Mouse (Mus musculus): ENCODE measurements around the gene Slc39a3.

- TF ChIP-seq CTCF (IDR thresholded peaks at IDR 0.05; ENCODE audit: borderline replicate concordance, insufficient read depth, low read length): no peak
- TF ChIP-seq POLR2A (IDR thresholded peaks at IDR 0.05; ENCODE audit: low read depth, low read length): no peak
Measured at GRCm38 (mm10) chr10:81010851-81011250, 26.4 kb downstream of the Slc39a3 start.
